Mouse (Mus musculus) forebrain, embryonic 15.5 days (tissue): Measurements from ENCODE around the gene Cd24a. TPM values are rescaled to one million over a fixed set of nuclear protein-coding genes. Genes with fewer than 3 reads are reported as not detected.

Experiments used
- ATAC-seq: fragments of 200-750 bp; cut with Nextera tagmentation; replicated peaks from 2 replicates; pipeline ENCODE4 v1.8.0; 2017; ENCODE audit warnings: mild to moderate bottlenecking, moderate TSS enrichment, moderate library complexity
- H3K27ac ChIP-seq: fragments of 300-500 bp; sonication (generic); replicated peaks from 2 replicates; pipeline ENCODE4 v1.5.1; 2015; ENCODE audit warnings: mild to moderate bottlenecking, inconsistent platforms
- H3K27me3 ChIP-seq: fragments of 300-500 bp; sonication (generic); 2 replicates; pipeline ENCODE4 v1.6.1; 2015; ENCODE audit warnings: inconsistent platforms
- H3K36me3 ChIP-seq: fragments of 300-500 bp; sonication (generic); 2 replicates; pipeline ENCODE4 v1.6.1; 2015; ENCODE audit warnings: mild to moderate bottlenecking, inconsistent platforms
- H3K4me1 ChIP-seq: fragments of 300-500 bp; sonication (generic); 2 replicates; pipeline ENCODE4 v1.6.1; 2015; ENCODE audit warnings: inconsistent platforms
- H3K4me2 ChIP-seq: fragments of 300-500 bp; sonication (generic); replicated peaks from 2 replicates; pipeline ENCODE4 v1.6.1; 2015; ENCODE audit warnings: mild to moderate bottlenecking, inconsistent platforms
- H3K4me3 ChIP-seq: fragments of 300-500 bp; sonication (generic); 2 replicates; pipeline ENCODE4 v1.5.1; 2015; ENCODE audit warnings: mild to moderate bottlenecking, inconsistent platforms
- H3K9ac ChIP-seq: fragments of 300-500 bp; sonication (generic); replicated peaks from 2 replicates; pipeline ENCODE4 v1.6.1; 2015; ENCODE audit warnings: mild to moderate bottlenecking, inconsistent platforms
- H3K9me3 ChIP-seq: fragments of 300-500 bp; sonication (generic); 2 replicates; pipeline ENCODE4 v1.6.1; 2016; ENCODE audit warnings: inconsistent platforms
- WGBS: fragments of 180-500 bp; shearing (Covaris S2); methylation state at CpG from one replicate; pipeline ENCODE4 v1.1.7; 2015; ENCODE audit warnings: mixed read lengths; 5-methylcytosine and 5-hydroxymethylcytosine counted together
- polyA plus RNA-seq: library from polyadenylated mRNA; unstranded; fragments of >200 nt; fragmentation: Nextera tagmentation; extraction: Ambion mirVana; gene quantifications from 2 replicates; pipeline ENCODE4 v1.2.1, GENCODE M21; 2015

The Cd24a gene
- polyA plus RNA-seq, result 899 and 974 TPM in 2 replicates

DNA sequence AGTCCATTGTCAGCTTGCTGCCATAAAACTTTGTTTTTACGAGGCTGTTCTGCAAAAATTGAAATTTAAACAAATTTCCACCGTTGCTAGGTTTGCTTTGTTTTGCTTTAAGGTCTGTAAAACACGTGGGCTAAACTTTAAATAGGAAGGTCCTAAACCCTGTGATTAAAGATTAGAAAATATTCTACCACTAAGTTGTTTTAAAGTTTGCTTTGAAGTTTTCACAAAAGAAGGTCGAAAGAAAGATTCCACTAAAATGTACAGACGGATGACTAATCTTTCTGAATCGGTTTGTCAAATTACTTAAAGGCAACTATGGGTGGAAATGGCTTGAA lies at the start of gene Cd24a:
TSS of gene Cd24a (plus strand) at position 288 of the 335 bp plus-strand sequence.
- Histone ChIP-seq H3K27ac (peak within 1 kb of the TSS; percentile 99), H3K4me1 (peaks cover 18% of the 10 kb centered on the region), H3K4me3 (peak within 1 kb of the TSS; percentile 58), H3K4me2 (peak within 1 kb of the TSS; percentile 88), H3K9me3 (no peaks in the 10 kb centered on the region), H3K36me3 (peaks cover 10% of the 10 kb centered on the region), H3K27me3 (no peaks in the 10 kb centered on the region), H3K9ac (peak within 1 kb of the TSS; percentile 91)
- no peak for ATAC-seq
- 2% methylated on average over 6 of the region's 6 CpGs for WGBS

DNA sequence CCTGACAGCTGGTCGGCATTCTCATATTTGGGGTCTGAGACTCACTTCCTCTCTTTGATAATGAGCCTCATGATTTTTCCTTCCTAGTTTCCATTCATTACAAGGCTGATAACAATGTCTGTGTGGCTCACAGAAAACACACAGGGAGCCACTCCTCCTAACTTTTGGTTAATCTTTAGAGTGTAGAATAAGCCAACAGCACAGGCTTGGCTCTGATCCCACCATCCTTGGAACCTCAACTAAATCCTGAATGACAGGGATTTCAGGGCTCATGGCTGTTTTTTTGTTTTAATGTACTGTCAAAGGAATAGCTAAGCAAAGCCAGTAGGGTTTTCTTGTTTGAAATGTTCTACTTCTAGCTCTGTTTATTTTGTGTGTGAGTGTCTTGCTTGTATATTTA lies 43.7 kb upstream of the Cd24a start:
- Histone ChIP-seq H3K4me2 (no peak overlapping the region), H3K9ac (no peak overlapping the region), H3K36me3 (peaks cover 33% of the 10 kb centered on the region), H3K27ac (no peak overlapping the region), H3K27me3 (no peaks in the 10 kb centered on the region), H3K9me3 (no peaks in the 10 kb centered on the region), H3K4me3 (no peak overlapping the region), H3K4me1 (peaks cover 7% of the 10 kb centered on the region)
- no peak for ATAC-seq
- WGBS, result 63% methylated on average over 1 of the region's 1 CpGs

DNA sequence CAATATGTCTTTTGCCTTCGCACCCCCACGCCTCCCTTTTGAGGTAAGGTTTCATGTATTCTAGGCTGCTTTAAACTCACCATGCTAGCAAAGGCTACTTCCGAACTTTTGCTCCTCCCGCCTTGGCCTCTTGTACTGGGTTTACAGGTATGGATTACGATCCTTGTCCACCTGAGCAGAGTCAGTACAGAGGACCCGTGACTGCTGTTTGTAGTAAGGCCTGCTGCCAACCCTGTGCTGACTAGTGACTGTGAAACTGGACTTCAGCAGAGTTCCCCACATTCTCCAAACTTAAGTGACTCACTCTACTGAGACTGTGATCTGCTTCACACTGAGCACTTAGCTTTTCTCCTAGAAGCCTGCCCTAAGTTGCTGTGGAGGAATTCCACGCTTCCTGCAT lies 40.4 kb upstream of the Cd24a start:
- no peak for ATAC-seq

DNA sequence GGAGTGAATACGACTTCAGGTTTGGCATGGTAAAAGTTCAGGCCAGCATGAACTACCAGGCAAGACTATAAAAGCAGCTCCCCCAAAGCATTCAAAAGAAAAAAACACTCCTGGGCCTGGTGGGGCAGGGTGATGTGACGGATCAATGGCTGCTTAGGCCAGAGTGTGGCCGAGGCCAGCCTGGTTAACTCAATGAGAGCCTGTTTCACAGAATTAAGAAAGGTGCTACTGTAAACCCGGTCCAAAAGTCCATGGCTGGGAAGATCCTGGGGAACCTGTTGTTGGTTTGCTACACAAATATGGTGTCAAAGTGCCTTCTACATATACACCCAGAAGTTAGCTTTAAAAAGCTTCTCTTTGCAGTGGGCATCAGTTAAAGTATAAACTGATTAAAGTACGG lies 39.3 kb upstream of the Cd24a start:
- no peak for ATAC-seq
- Histone ChIP-seq H3K27me3 (no peaks in the 10 kb centered on the region), H3K4me1 (peaks cover 18% of the 10 kb centered on the region), H3K9me3 (no peaks in the 10 kb centered on the region), H3K4me3 (no peak overlapping the region), H3K9ac (no peak overlapping the region), H3K27ac (no peak overlapping the region), H3K4me2 (no peak overlapping the region), H3K36me3 (no peaks in the 10 kb centered on the region)
- WGBS, result 83% methylated on average over 5 of the region's 5 CpGs

More for the DNA sequence above, 40.4 kb upstream of the Cd24a start:
- H3K36me3 ChIP-seq, result peaks cover 4% of the 10 kb centered on the region
- peaks cover 18% of the 10 kb centered on the region for H3K4me1 ChIP-seq
- no peaks in the 10 kb centered on the region for H3K9me3 ChIP-seq
- WGBS, result 92% methylated on average over 7 of the region's 7 CpGs
- no peak overlapping the region for H3K9ac ChIP-seq
- H3K27ac ChIP-seq, result no peak overlapping the region
- no peak overlapping the region for H3K4me2 ChIP-seq
- no peak overlapping the region for H3K4me3 ChIP-seq
- H3K27me3 ChIP-seq, result no peaks in the 10 kb centered on the region

DNA sequence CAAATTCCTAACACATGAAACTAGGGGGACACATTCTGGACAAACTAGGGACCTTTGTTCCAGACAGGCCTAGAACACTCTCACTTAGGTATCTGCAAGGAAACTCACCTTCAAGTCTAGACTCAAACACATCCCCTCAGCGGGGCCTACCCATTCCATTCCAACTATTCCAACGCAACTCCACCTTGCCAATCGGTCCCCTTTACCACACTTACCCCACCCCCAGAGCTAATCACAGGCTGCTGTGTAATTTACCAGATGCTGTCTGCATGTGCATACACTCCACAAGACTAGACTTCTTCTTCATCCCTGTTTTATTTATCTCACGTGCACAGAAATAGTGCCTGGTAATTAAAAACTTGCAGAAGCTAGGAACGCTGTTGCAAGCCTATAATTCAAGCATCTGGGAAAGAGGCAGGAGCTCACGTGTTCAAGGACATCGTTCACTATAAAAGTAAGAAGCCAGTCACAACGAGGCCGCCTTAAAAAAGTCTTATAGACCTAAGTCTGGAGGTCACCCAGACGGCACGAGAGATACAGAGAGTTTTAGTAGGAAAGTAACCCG lies 38.3 kb upstream of the Cd24a start:
- no peak for ATAC-seq
- Histone ChIP-seq H3K4me2 (peak overlapping the region; percentile 60), H3K36me3 (no peaks in the 10 kb centered on the region), H3K4me3 (peak overlapping the region; percentile 86), H3K4me1 (peaks cover 18% of the 10 kb centered on the region), H3K9me3 (no peaks in the 10 kb centered on the region), H3K27me3 (no peaks in the 10 kb centered on the region), H3K27ac (no peak overlapping the region), H3K9ac (peak overlapping the region; percentile 88)
- WGBS, result 15% methylated on average over 12 of the region's 12 CpGs

DNA sequence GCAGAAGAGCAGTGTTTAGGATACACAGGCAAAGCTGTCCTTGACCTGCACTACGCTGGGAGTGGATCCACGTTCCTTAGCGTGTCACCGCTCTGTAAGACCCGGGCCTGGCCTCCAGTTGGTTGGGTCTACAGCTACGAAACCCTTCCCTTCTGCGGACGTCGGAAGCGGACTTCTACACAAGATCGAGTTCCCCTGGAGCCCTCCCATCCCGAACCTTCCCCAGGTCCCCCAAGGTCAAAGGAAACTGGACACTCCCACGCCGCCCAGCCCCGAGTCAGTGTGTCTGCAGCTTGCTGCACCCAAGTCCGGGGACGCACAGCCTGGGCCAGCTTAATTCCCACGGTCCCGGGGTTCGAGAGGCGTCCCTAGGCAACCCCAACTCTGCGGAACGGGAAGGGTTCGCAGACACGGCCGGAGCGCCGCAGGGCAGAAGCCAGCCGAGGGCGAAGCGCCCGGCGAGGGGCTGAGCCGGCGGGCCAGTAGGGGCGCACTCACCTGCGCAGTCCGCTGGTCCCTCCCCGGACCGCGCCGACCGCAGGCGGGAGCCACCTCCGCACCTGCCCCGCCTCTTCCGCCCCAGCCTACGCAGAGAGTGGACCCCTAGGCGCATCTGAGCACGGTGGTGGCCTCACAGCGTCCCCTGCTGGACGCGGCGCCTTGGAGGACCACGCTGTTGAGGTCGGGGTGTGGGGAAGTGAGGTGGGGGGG lies 37.5 kb upstream of the Cd24a start, which contains the start of gene 1700021F05Rik:
TSS of gene 1700021F05Rik (minus strand) at position 553 of the 711 bp plus-strand sequence.
- H3K36me3 ChIP-seq, result no peaks in the 10 kb centered on the region
- peaks cover 18% of the 10 kb centered on the region for H3K4me1 ChIP-seq
- H3K9ac ChIP-seq, result peak within 1 kb of the TSS; percentile 88
- WGBS, result under 1% methylated on average over 43 of the region's 56 CpGs
- no peaks in the 10 kb centered on the region for H3K27me3 ChIP-seq
- peak within 1 kb of the TSS; percentile 60 for H3K4me2 ChIP-seq
- H3K27ac ChIP-seq, result peak within 1 kb of the TSS; percentile 41
- H3K9me3 ChIP-seq, result no peaks in the 10 kb centered on the region
- H3K4me3 ChIP-seq, result peak within 1 kb of the TSS; percentile 86
- ATAC-seq, result peak; percentile 99

DNA sequence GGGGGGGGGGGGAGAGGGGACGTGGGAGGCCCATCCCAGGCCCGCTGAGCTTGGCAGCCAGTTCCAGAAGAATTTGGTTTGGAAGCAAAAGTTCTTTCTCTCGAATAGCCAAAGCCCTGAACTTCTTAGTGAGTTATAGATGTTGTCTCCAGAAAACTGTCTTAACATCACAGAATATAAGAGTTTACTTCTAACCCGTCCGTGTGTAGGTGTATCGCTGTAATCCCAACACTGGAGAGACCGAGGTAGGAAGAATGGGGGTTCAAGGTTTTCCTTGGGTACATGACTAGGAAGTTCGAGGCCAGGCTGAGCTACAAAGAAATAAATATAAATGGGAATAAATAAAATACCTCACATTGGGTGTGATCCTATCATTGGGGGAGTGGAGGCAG lies 36.9 kb upstream of the Cd24a start:
- peak; percentile 39 for ATAC-seq
- WGBS, result 42% methylated on average over 8 of the region's 8 CpGs

DNA sequence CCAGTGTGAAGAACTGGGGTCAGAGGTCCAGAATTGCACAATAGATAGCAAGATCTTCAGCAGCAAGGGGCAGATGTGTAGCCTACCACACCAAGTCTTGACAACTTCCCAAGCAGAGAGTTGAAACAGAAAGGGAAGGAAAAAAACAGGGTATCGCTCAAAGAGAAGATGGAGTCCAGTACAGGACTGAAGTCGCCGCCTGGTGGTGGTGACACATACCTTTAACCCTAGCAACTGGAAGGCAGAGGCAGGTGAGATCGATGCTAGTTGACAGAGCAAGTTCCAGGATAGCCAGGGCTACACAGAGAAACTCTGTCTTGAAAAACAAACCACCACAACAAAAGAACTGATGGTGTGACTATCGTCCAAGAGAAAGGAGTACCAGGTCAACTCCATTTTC lies 28.7 kb upstream of the Cd24a start:
- no peaks in the 10 kb centered on the region for H3K36me3 ChIP-seq
- H3K4me2 ChIP-seq, result no peak overlapping the region
- ATAC-seq, result no peak
- H3K9me3 ChIP-seq, result no peaks in the 10 kb centered on the region
- no peaks in the 10 kb centered on the region for H3K4me1 ChIP-seq
- H3K9ac ChIP-seq, result no peak overlapping the region
- H3K27me3 ChIP-seq, result no peaks in the 10 kb centered on the region
- no peak overlapping the region for H3K27ac ChIP-seq
- H3K4me3 ChIP-seq, result no peak overlapping the region
- WGBS, result 58% methylated on average over 5 of the region's 5 CpGs

More for the DNA sequence above, 36.9 kb upstream of the Cd24a start:
- peak overlapping the region; percentile 86 for H3K4me3 ChIP-seq
- peaks cover 18% of the 10 kb centered on the region for H3K4me1 ChIP-seq
- H3K36me3 ChIP-seq, result no peaks in the 10 kb centered on the region
- no peaks in the 10 kb centered on the region for H3K9me3 ChIP-seq
- peak overlapping the region; percentile 60 for H3K4me2 ChIP-seq
- H3K9ac ChIP-seq, result no peak overlapping the region
- no peak overlapping the region for H3K27ac ChIP-seq
- no peaks in the 10 kb centered on the region for H3K27me3 ChIP-seq

DNA sequence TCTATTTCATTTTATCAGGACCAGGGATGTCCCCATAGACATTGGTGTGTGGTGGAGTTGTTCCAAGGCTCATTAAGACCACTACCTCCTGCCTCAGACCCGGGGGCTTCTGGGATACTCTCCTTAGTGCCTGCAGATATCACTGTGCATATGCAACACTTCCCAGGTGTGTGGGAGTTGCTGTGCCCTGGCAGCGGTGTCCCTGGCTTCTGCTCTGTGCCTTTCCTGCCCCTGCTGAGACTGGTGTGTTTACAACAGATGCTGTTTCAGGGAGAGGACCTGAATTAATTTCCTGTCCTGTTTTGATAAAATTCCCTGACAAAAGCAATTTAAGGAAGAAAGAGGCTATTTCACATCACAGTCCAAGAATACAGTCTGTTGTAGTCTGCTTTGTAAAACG lies 27.2 kb upstream of the Cd24a start:
- H3K4me2 ChIP-seq, result no peak overlapping the region
- ATAC-seq, result no peak
- H3K4me3 ChIP-seq, result no peak overlapping the region
- no peaks in the 10 kb centered on the region for H3K4me1 ChIP-seq
- H3K9me3 ChIP-seq, result no peaks in the 10 kb centered on the region
- no peaks in the 10 kb centered on the region for H3K36me3 ChIP-seq
- H3K27me3 ChIP-seq, result no peaks in the 10 kb centered on the region
- no peak overlapping the region for H3K27ac ChIP-seq
- WGBS, result 40% methylated on average over 3 of the region's 3 CpGs
- H3K9ac ChIP-seq, result no peak overlapping the region

DNA sequence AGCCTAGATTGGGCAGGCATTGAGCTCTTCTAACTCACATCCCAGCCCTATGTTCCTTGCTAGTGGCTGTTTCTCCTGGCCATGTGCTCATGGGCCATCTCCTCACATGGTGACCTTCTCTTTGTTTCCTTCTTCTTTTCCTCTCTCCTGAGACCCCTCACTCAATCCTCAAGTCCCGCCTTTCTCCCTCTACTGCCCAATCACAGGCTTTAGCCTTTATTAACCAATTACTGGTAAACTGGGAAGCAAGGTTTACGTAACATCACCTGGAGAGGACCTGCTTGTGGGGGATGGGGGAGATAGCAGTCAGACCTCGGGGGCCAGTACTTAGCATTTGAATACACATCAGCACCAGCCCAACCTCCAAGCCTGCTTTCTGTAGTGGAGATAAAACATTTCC lies 26.7 kb upstream of the Cd24a start:
- no peak overlapping the region for H3K4me2 ChIP-seq
- no peaks in the 10 kb centered on the region for H3K36me3 ChIP-seq
- no peak overlapping the region for H3K9ac ChIP-seq
- no peak for ATAC-seq
- H3K4me1 ChIP-seq, result no peaks in the 10 kb centered on the region
- no peaks in the 10 kb centered on the region for H3K9me3 ChIP-seq
- 35% methylated on average over 3 of the region's 3 CpGs for WGBS
- H3K27me3 ChIP-seq, result no peaks in the 10 kb centered on the region
- no peak overlapping the region for H3K27ac ChIP-seq
- no peak overlapping the region for H3K4me3 ChIP-seq

DNA sequence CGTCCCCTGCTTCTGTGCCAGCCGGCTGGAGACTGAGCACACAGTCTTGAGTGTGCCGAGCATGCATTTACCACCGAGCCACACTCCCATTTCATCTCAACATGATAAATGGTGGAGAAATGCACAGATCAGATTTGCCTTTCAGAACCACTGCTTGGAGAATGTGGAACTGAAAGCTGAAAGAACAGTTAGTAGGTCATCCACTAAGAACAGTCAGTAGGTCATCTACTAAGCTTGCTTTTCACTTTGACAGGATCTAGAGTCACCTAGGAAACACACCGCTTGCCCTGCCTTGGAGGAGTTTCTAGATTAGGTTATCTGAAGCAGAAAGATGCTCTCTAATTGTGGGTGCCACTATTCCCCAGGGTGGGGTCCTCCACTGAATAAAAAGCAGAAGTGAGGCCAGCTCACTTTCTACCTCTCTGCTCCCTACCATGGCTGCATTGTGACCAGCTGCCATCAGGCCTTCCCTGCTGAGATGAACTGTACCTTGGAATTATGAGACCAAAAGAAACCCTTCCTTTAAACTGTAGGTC lies 20.4 kb upstream of the Cd24a start:
- no peak overlapping the region for H3K9ac ChIP-seq
- ATAC-seq, result no peak
- H3K4me1 ChIP-seq, result no peaks in the 10 kb centered on the region
- H3K4me2 ChIP-seq, result no peak overlapping the region
- H3K27ac ChIP-seq, result no peak overlapping the region
- 91% methylated on average over 5 of the region's 5 CpGs for WGBS
- H3K9me3 ChIP-seq, result no peaks in the 10 kb centered on the region
- H3K4me3 ChIP-seq, result no peak overlapping the region
- no peaks in the 10 kb centered on the region for H3K36me3 ChIP-seq
- H3K27me3 ChIP-seq, result no peaks in the 10 kb centered on the region

DNA sequence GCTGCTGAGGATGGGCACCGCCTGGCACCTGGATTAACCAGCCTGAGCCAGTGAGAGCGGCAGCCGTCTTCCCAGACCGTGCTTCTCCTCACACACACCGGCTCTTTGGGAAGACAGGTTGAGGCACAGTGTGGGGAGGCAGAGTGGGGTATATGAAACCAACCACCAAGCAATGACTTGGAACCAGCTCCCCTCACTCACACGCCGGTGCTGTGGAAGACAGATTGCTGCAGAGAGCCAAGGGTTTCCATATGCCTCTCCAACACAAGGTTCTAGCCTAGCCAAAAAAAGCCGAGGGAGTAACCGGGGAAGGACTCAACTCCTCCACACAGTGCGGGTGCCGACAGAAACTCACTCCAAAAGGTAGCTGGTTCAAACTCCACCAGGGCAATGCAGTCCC lies 18.8 kb upstream of the Cd24a start:
- Histone ChIP-seq H3K4me1 (no peaks in the 10 kb centered on the region), H3K27ac (peak overlapping the region; percentile 43; the same call in 1 of the 2 replicates), H3K27me3 (no peaks in the 10 kb centered on the region), H3K36me3 (no peaks in the 10 kb centered on the region), H3K4me3 (no peak overlapping the region), H3K4me2 (no peak overlapping the region), H3K9ac (no peak overlapping the region), H3K9me3 (no peaks in the 10 kb centered on the region)
- peak; percentile 64 for ATAC-seq
- 72% methylated on average over 11 of the region's 11 CpGs for WGBS
